Mouse (Mus musculus) T-helper 2 cell (primary cell): Measurements from ENCODE around the gene Agtrap.
"Not testable (repeated sequence)": the region's sequence is repeated elsewhere in the genome, so short reads cannot be mapped to it uniquely, and the experiment has no call there.

Experiments
- in situ Hi-C: fragments of 300-600 bp; cut with MboI, MseI; formaldehyde crosslinking; loops from one replicate; pipeline ENCODE4 v1.15.1; 2025; ENCODE audit warnings: high pct_unique_total_duplicates

Gene Agtrap

DNA sequence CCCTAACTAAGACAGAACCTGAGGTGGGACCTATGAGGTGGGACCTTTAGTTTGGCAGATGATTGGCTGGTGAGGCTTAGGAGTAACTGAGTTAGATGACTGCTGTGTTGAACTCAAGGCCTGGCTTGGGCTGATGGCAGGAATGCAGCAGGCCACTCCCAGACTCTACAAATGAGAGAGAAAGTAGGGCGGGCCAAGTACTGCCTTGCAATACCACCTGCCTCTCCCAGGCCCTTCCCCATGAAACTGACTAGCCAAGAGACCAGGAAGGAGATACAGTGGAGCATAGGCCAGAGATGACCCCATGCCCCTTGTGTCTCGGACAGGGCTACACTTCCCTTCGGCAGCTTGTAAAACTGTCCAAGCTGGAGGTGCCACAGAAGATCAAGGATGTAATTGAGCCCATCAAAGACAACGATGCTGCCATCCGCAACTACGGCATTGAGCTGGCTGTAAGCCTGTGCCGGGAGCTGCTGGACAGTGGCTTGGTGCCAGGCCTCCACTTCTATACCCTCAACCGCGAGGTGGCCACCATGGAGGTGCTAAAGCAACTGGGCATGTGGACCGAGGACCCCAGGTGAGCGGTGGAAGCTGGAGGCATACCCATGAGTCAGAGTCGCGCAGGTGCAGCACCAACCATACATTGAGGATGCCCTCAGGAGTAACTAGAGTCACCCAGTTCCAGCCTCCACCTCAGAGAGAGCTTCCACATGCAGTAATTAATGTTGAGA lies 36.6 kb downstream of the Agtrap start:
- in situ Hi-C loops, result no loop called here

DNA sequence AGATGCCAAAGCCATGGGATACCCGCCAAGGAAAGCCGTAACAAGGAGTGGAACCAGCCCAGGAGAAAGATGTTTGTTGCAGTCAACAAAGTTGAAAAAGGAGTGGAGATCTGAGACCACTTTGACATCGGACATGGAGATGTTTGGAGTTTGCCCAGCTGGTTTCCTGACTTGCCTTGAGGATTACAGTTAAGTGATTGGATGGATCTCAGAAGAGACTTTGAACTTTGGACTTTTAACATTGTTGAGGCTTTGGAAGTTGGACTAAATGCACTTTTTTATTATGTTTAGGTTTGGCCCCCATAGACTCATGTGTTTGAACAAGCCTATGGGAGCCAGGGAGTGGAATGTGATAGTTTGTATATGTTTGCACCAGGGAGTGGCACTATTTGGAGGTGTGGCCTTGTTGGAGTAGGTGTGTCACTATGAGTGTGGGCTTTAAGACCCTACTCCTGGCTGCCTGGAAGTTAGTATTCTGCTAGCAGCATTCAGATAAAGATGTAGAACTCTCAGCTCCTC lies 37.4 kb downstream of the Agtrap start:
- in situ Hi-C loops, result not testable (repeated sequence)

DNA sequence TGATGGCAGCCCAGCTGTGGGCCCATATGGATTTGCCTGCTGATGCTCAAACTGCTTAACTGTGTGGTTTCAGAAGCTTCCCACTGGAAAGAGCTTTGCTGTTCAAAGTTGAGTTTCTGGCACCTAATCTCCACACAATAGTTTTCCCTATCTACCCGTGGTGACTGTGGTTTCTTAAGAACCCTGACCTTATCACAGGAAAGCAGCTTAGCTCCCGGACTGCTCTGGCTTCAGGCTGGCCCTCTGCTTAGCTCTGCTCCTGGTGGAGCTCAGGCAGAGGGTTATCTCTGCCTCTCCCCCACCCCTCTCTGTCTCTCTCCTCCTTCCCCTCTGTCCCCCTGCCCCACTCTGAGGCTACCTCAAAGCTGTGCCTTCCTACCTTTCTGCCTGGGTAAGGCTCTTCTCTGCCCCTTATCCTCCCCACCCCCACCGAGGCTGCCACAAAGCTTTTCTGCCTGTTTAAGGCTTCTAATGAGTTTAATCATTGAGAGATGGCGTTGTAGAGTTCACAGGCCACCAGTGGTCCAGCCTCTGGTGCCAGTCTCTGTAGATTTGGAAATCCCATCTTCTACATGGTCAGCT lies 41.3 kb downstream of the Agtrap start:
- in situ Hi-C loops, result no loop called here

DNA sequence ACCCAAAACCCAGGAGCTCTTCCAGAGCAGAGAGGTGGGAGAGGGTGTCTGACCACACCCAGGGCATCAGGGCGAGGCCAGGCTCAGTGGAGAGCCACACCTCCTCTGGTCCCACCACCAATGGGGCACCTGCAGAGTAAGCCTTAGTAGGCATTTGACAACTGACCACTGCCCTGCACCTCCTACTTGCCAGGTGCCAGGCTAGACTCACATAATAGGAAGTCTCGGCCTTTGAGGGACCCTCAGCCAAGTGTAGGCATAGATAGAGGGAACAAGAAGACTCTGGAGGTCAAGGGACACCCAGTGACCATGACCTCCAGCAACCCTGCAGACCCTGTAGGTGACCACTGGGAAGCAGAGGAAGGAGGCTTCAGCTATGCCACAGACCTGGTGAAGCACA lies 43.7 kb downstream of the Agtrap start:
- in situ Hi-C loops, result no loop called here

DNA sequence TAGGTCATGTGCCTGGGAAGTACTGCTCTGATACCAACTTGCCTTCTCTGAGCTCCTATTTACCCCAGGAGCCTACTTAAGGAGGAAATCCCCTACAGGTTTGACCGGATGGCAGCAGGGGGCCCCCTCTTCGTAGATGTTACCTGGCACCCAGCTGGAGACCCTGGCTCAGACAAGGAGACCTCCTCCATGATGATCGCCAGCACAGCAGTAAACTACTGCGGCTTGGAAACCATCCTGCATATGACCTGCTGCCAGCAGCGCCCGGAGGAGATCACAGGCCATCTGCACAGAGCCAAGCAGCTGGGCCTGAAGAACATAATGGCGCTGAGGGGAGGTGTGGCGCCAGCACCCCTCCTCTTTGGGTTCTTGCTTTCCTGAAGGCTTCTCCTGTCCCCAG lies 44.5 kb downstream of the Agtrap start:
- in situ Hi-C loops, result not testable (repeated sequence)

DNA sequence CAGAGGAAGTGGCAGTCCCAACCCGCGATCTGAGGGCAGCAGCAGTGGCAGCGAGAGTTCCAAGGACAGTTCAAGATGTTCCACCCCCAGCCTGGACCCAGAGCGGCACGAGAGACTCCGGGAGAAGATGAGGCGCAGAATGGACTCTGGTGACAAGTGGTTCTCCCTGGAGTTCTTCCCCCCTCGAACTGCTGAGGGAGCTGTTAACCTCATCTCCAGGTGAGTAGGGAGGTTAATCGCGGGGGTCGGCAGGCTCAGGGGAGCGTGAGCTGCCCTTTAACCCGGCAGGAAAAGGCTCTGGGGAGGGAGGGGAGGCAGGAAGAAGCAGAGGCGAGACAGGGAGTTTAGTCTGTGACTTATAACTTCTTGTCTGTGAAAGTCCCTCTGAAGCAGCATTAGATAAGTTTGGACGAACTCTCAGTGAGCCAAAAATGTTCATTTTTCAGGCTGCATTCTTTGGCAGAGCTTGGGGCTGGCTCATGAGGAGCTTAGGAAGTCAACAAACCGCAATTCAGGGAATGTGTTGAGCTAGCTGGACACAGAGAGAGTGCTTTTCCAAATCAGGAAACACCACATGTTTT lies 46.1 kb downstream of the Agtrap start:
- in situ Hi-C loops, result no loop called here

DNA sequence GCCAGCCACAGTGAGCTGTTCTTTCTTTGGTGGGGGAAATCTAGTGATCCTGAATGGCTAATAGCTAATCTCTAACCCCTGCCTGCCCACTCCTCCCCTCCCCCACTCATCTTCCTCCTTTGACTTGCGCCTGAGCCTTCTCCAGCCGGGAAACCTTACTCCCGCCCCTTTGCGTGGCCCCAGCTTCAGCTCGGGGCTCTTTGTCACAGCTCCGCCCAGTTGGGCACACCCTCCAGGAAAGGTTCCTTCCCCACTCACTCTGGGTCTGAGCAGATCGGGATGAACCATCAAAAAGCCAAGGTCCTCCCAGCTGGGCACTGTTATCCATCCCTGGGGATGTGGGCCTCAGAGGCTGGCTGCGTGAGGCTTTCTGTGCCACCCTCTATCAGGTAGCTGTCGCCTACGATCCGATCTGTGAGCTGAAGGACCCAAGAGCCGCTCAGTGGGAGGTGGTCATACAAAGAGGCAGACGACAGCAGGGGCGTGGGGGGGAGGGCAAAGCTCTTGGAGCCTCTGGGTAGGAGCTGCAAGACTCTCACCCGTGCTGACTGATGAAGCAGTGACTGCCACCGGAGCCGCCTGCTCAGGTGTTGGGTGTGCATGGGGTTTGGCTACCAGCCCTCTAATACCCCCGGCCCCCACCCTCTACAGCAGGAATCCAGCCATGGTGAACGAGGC lies 46.8 kb downstream of the Agtrap start:
- in situ Hi-C loops, result no loop called here

DNA sequence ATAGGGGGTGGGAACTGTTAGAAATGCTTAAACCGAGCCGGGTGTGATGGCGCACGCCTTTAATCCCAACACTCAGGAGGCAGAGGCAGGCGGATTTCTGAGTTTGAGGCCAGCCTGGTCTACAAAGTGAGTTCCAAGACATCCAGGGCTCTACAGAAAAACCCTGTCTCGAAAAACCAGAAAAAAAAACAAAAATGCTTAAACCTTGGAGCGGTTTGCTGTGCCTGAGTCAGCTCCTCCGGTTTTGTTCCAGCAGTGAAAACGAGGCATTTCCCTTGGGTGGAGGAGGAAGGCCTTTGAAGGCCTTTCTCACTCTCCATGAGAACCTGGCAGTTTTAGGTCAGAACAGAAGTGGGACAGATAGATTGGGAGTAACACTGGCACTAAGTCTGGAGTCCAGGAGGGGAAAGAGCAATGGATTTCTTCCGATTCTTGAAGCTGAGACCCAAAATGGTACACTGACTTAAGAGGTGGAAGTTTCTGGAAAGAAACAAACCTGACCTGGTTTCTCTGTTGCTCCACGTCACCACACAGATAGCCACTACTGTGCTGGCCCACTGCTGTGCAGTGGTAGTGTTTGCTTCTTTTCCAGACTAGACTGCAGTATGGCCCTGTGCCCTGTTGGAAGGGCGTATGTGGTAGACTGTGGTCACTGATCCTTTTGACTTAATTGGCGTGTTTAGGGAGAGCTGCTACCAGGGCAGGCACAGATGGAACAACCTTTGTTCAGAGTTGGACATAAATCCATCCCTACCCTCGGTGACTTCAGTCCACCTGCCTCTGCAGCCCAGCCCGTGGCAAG lies 47.6 kb downstream of the Agtrap start:
- in situ Hi-C loops, result no loop called here

DNA sequence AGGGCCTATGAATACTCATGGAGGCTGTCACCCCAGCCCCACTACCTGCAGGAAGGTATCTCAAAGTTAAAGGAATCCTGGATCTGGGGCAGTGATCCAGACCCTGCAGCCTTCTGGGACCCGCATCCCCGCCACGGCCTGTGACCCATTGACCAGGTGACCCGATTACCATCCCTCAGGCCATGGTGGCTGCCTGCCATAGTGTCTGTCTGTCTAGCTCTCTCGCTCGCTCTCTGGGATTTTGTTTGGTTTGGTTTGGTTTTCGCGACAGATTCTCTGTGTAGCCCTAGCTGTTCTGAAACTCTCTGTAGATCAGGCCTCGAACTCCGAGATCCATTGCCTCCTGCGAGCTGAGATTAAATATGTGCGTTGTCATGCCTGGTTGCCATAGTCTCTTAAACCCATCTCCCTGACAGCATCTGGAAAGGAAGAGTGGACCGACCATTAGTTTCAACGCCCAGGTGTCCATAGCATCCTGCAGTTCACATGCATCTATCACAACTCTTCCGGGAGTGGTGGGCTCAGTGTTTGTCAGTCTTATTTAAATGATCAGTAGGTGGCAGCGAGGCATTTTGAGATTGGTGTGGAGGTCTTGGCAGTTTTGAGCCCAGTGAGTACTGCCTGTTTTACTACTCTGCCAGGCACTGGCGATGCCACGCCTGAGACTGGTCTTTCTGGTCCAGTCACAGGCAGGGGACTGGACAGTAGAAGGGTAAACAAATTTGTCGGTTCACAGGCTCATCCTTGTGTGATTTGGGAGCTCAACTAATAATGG lies 48.4 kb downstream of the Agtrap start:
- in situ Hi-C loops, result no loop called here

DNA sequence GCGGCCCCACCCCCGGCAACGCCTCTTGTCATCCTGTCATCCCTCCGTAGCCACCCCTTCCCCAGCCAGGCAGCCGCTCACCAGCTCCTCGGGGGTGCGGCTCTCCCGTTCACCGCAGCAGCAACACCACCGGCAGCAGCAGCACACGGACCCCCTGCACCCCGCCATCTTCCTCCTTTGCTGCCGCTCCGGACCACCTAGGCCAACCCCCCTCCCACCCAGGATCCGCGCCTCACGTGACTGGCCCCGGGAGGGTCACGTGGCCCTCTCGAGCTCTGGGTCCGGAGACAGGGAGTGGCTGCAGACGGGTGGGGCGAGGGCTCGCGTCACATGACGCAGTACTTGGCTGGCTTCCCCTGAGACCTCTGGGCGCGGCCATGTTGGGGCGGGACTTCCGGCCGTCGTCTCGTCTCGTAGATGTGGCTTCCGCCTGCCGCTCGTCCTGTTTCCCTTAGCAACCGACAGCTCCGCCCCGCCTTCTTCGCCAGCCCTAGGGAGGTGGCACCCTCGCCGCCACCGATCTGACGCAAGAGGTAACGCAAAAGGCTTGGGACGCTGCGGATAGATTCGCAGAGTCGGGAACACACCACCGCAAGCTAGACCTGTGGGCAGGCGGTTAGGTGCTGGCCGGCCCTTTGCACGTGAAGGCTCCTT lies 49.1 kb downstream of the Agtrap start, which contains the start of the genes Clcn6 and Mthfr:
Clcn6 (minus strand) TSS at position 222 of the 654 bp plus-strand sequence.
Mthfr (plus strand) TSS at position 478 of the 654 bp plus-strand sequence.
- in situ Hi-C loops, result no loop called here

DNA sequence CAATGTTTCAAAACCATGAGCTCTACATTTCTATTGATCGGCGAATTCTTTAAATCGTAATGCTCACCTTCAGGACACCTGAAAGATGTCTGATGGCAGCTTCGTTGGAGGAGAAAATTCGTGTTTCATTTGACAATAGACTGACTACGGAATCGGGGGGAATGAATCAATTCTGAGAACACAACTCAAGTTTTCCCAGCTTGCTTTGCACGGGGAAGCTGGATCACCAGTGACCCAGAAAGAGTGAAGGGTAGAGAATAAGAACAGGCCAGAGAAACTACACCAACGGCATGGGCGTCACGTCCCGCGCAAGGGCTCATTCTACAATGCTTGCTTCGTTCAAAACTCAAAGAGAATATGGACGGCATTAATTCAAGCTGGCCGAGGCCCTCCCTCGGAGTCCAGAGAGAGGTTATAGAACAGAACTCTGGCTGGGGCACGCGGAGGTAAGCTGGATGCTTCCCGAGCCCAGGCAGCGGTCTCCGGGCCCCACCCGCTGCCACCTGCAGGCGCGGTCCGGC lies 49.7 kb downstream of the Agtrap start:
- in situ Hi-C loops, result no loop called here

DNA sequence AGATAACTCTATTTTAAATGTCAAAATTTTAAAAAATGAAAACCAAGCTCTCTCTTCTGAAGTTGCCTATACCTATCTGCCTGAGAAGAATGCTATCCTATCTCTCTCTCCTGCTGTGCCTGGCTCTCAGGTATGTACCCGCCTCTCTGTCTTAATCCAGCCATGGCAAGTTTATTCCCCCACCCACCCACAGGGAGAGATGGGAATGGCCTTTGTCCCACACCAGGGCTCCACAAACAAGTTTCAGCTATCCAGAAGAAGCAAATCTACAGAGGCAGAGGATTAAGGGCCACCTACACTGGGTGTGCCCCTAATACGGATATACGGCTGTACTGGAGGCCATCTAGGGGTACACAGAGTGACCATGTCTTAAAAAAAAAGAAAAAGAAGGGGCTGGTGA lies 52.4 kb downstream of the Agtrap start:
- in situ Hi-C loops, result no loop called here

DNA sequence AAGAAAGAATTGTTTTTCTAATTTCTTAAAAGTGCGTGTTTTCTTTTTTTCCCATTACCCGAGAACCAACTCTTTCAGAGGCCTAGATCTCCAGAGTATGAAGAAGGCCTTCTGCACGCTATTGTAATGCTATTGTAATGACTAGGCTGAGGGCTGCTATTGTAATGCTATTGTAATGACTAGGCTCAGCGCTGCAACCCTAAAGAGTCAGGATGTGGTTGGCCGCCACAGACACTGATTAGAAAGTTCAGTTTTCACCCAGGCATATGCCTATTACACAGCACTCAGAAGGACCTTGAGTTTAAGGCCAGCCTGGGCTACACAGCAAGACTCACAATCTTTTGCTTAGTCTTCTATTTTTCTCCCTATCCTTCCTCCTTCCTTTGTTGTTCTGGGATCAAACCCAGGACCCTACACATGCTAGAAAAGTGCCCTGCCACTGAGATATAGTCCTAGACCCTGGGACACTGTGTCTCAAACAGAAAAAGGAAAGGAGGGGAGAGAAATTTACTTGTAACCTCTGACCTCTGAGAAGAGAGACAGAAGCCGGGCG lies 53.9 kb downstream of the Agtrap start:
- in situ Hi-C loops, result no loop called here

DNA sequence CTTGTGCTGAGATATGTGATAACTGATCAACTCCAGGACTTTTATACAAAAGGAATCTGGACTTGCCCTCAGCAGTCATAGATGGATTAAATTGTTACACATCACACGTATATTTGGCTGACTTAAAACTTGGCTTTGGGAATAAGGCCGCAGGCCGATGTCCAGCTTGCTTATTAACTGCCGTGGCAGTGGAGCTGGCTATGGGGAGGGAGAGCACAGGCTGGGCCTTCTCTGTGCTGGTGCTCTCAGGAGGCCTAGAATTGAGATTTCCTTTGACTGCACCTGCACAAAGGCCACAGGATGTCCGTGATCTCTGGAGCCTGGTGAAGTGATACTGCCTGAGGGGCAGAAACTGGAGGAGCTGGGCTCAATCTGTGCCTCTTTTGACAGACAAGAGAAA lies 57.3 kb downstream of the Agtrap start:
- in situ Hi-C loops, result no loop called here

DNA sequence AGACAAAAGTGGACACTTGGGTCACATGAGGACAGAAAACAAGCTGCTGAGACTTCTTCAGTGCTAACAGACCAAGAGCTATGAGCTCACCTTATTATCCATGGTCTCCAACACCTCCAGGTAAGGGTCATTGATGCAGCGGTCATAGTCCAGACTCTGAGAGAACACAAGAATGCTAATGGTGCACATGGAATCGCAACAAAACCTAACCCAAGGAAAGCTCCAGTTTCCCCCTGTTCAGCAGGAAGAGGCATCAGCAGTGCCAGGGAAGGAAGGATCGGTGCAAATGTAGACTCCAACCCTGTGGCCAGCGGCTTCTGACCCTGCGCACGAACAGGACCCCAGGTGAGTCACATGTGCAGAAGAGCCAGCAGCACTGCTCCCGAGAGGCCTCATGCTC lies 58.5 kb downstream of the Agtrap start:
- in situ Hi-C loops, result no loop called here
